Mouse (Mus musculus) midbrain, embryonic 12.5 days (tissue): ENCODE measurements around the gene Gm6588. TPM values are rescaled to one million over a fixed set of nuclear protein-coding genes. Genes with fewer than 3 reads are reported as not detected.

Experiments used
- ATAC-seq: fragments of 200-750 bp; cut with Nextera tagmentation; 2 replicates; pipeline ENCODE4 v1.8.0; 2017; ENCODE audit warnings: low read depth, moderate TSS enrichment, moderate library complexity; ENCODE audit not compliant: low FRiP score
- H3K27ac ChIP-seq: fragments of 300-500 bp; sonication (generic); replicated peaks from 2 replicates; pipeline ENCODE4 v1.5.1; 2016; ENCODE audit warnings: mild to moderate bottlenecking
- H3K27me3 ChIP-seq: fragments of 300-500 bp; sonication (generic); 2 replicates; pipeline ENCODE4 v1.6.1; 2016; ENCODE audit warnings: mild to moderate bottlenecking
- H3K36me3 ChIP-seq: fragments of 300-500 bp; sonication (generic); 2 replicates; pipeline ENCODE4 v1.6.1; 2016
- H3K4me1 ChIP-seq: fragments of 300-500 bp; sonication (generic); 2 replicates; pipeline ENCODE4 v1.6.1; 2016
- H3K4me2 ChIP-seq: fragments of 300-500 bp; sonication (generic); replicated peaks from 2 replicates; pipeline ENCODE4 v1.6.1; 2016; ENCODE audit warnings: mild to moderate bottlenecking, moderate library complexity
- H3K4me3 ChIP-seq: fragments of 300-500 bp; sonication (generic); 2 replicates; pipeline ENCODE4 v1.5.1; 2016; ENCODE audit warnings: mild to moderate bottlenecking
- H3K9ac ChIP-seq: fragments of 300-500 bp; sonication (generic); replicated peaks from 2 replicates; pipeline ENCODE4 v1.6.1; 2016; ENCODE audit warnings: mild to moderate bottlenecking, moderate library complexity
- H3K9me3 ChIP-seq: fragments of 300-500 bp; sonication (generic); 2 replicates; pipeline ENCODE4 v1.6.1; 2016; ENCODE audit warnings: mild to moderate bottlenecking
- WGBS: fragments of 180-500 bp; shearing (Covaris S2); methylation state at CpG from one replicate; pipeline ENCODE4 v1.1.7; 2016; 5-methylcytosine and 5-hydroxymethylcytosine counted together
- polyA plus RNA-seq: library from polyadenylated mRNA; unstranded; fragments of >200 nt; fragmentation: Nextera tagmentation; extraction: Ambion mirVana; gene quantifications from 2 replicates; pipeline ENCODE4 v1.2.1, GENCODE M21; 2016

The Gm6588 gene
- polyA plus RNA-seq, 1 experiment from 2014 or later, result 0.42 TPM

GRCm38 (mm10) chr5:112481946-112482410 lies 32.8 kb downstream of the Gm6588 start:
- H3K9me3 ChIP-seq, result no peaks in the 10 kb centered on the region
- H3K4me2 ChIP-seq, result peak overlapping the region; percentile 40
- H3K4me1 ChIP-seq, result peaks cover 51% of the 10 kb centered on the region
- WGBS, result 7% methylated on average over 19 of the region's 19 CpGs
- peaks cover 59% of the 10 kb centered on the region for H3K27me3 ChIP-seq
- no peaks in the 10 kb centered on the region for H3K36me3 ChIP-seq
- H3K4me3 ChIP-seq, result no peak overlapping the region
- H3K9ac ChIP-seq, result peak overlapping the region; percentile 7; the same call in 1 of the 2 replicates
- peak overlapping the region; percentile 68 for H3K27ac ChIP-seq
- ATAC-seq, result peak; percentile 56; the same call in 1 of the 2 replicates

GRCm38 (mm10) chr5:112482551-112482950 lies 33.3 kb downstream of the Gm6588 start:
- no peak for ATAC-seq
- peaks cover 51% of the 10 kb centered on the region for H3K4me1 ChIP-seq
- H3K9ac ChIP-seq, result peak overlapping the region; percentile 7; the same call in 1 of the 2 replicates
- peak overlapping the region; percentile 40 for H3K4me2 ChIP-seq
- H3K27ac ChIP-seq, result peak overlapping the region; percentile 54; the same call in 1 of the 2 replicates
- H3K4me3 ChIP-seq, result no peak overlapping the region
- WGBS, result 49% methylated on average over 13 of the region's 13 CpGs
- peaks cover 62% of the 10 kb centered on the region for H3K27me3 ChIP-seq
- no peaks in the 10 kb centered on the region for H3K9me3 ChIP-seq
- H3K36me3 ChIP-seq, result no peaks in the 10 kb centered on the region

- Histone ChIP-seq H3K27me3 (peaks cover 58% of the 10 kb centered on the region), H3K4me2 (no peak overlapping the region)
Measured at GRCm38 (mm10) chr5:112483030-112483429, 33.8 kb downstream of the Gm6588 start.

GRCm38 (mm10) chr5:112484924-112485715 lies 35.9 kb downstream of the Gm6588 start:
- ATAC-seq, result peak; percentile 27; the same call in 1 of the 2 replicates
- Histone ChIP-seq H3K36me3 (no peaks in the 10 kb centered on the region), H3K27me3 (peaks cover 49% of the 10 kb centered on the region), H3K4me2 (no peak overlapping the region), H3K27ac (no peak overlapping the region; the same call in 1 of the 2 replicates), H3K9ac (no peak overlapping the region), H3K4me3 (no peak overlapping the region), H3K9me3 (no peaks in the 10 kb centered on the region), H3K4me1 (peaks cover 43% of the 10 kb centered on the region)
- 19% methylated on average over 13 of the region's 13 CpGs for WGBS

More at GRCm38 (mm10) chr5:112483030-112483429, 33.8 kb downstream of the Gm6588 start:
- H3K9me3 ChIP-seq, result no peaks in the 10 kb centered on the region
- H3K4me1 ChIP-seq, result peaks cover 47% of the 10 kb centered on the region
- no peaks in the 10 kb centered on the region for H3K36me3 ChIP-seq
- no peak for ATAC-seq
- no peak overlapping the region for H3K27ac ChIP-seq
- 87% methylated on average over 8 of the region's 8 CpGs for WGBS
- no peak overlapping the region for H3K9ac ChIP-seq
- H3K4me3 ChIP-seq, result no peak overlapping the region

- Histone ChIP-seq H3K27me3 (peaks cover 43% of the 10 kb centered on the region), H3K9me3 (no peaks in the 10 kb centered on the region), H3K36me3 (no peaks in the 10 kb centered on the region), H3K4me1 (peaks cover 39% of the 10 kb centered on the region), H3K27ac (no peak overlapping the region), H3K9ac (no peak overlapping the region), H3K4me2 (no peak overlapping the region), H3K4me3 (no peak overlapping the region)
- 67% methylated on average over 5 of the region's 5 CpGs for WGBS
- no peak for ATAC-seq
Measured at GRCm38 (mm10) chr5:112486415-112486814, 37.2 kb downstream of the Gm6588 start.

GRCm38 (mm10) chr5:112487504-112487903 lies 38.3 kb downstream of the Gm6588 start:
- peaks cover 28% of the 10 kb centered on the region for H3K4me1 ChIP-seq
- ATAC-seq, result no peak

GRCm38 (mm10) chr5:112488101-112488776 lies 39.0 kb downstream of the Gm6588 start:
- H3K27me3 ChIP-seq, result peaks cover 33% of the 10 kb centered on the region
- peaks cover 26% of the 10 kb centered on the region for H3K4me1 ChIP-seq
- no peak overlapping the region for H3K4me2 ChIP-seq
- no peaks in the 10 kb centered on the region for H3K36me3 ChIP-seq
- 61% methylated on average over 8 of the region's 8 CpGs for WGBS
- H3K4me3 ChIP-seq, result no peak overlapping the region
- no peak for ATAC-seq
- no peaks in the 10 kb centered on the region for H3K9me3 ChIP-seq
- no peak overlapping the region for H3K27ac ChIP-seq
- no peak overlapping the region for H3K9ac ChIP-seq

More at GRCm38 (mm10) chr5:112487504-112487903, 38.3 kb downstream of the Gm6588 start:
- Histone ChIP-seq H3K4me3 (no peak overlapping the region), H3K27ac (no peak overlapping the region), H3K36me3 (no peaks in the 10 kb centered on the region), H3K4me2 (no peak overlapping the region), H3K9me3 (no peaks in the 10 kb centered on the region), H3K9ac (no peak overlapping the region), H3K27me3 (peaks cover 41% of the 10 kb centered on the region)
- WGBS, result 89% methylated on average over 1 of the region's 1 CpGs

- no peaks in the 10 kb centered on the region for H3K36me3 ChIP-seq
- peaks cover 12% of the 10 kb centered on the region for H3K4me1 ChIP-seq
- H3K9me3 ChIP-seq, result no peaks in the 10 kb centered on the region
- H3K27ac ChIP-seq, result no peak overlapping the region
- no peak overlapping the region for H3K4me3 ChIP-seq
- ATAC-seq, result no peak
- 58% methylated on average over 11 of the region's 11 CpGs for whole genome bisulfite sequencing
- H3K4me2 ChIP-seq, result no peak overlapping the region
- no peak overlapping the region for H3K9ac ChIP-seq
- H3K27me3 ChIP-seq, result peaks cover 21% of the 10 kb centered on the region
Measured at GRCm38 (mm10) chr5:112491489-112491888, 42.3 kb downstream of the Gm6588 start.

- Histone ChIP-seq H3K36me3 (no peaks in the 10 kb centered on the region), H3K27me3 (peaks cover 9% of the 10 kb centered on the region; the same call in 1 of the 2 replicates), H3K9ac (no peak overlapping the region), H3K9me3 (no peaks in the 10 kb centered on the region), H3K4me2 (peak overlapping the region; percentile 17; the same call in 1 of the 2 replicates), H3K4me3 (no peak overlapping the region), H3K27ac (no peak overlapping the region), H3K4me1 (peaks cover 8% of the 10 kb centered on the region)
- WGBS, result 39% methylated on average over 11 of the region's 11 CpGs
- ATAC-seq, result peak; percentile 49
Measured at GRCm38 (mm10) chr5:112493492-112493891, 44.3 kb downstream of the Gm6588 start.

GRCm38 (mm10) chr5:112496753-112497369 lies 47.6 kb downstream of the Gm6588 start:
- Histone ChIP-seq H3K4me1 (peaks cover 35% of the 10 kb centered on the region), H3K9me3 (no peaks in the 10 kb centered on the region), H3K9ac (0 out of 2 replicates have a peak overlapping the region, but pooled peaks have one; percentile 2), H3K4me2 (no peak overlapping the region), H3K27me3 (peaks cover 13% of the 10 kb centered on the region; the same call in 1 of the 2 replicates), H3K27ac (0 out of 2 replicates have a peak overlapping the region, but pooled peaks have one; percentile 26), H3K4me3 (no peak overlapping the region), H3K36me3 (no peaks in the 10 kb centered on the region)
- 71% methylated on average over 7 of the region's 7 CpGs for WGBS
- no peak for ATAC-seq
